Mouse (Mus musculus): ENCODE measurements at regions not wholly inside any gene's neighbourhood (a gene's known extent, or its start where the extent isn't known, plus 50 kb on each side); places are given as distances from the start of the nearest gene placed in this dataset.
A peak's percentile ranks its signal among the peaks of the same experiment; 100 is the strongest.

DNA sequence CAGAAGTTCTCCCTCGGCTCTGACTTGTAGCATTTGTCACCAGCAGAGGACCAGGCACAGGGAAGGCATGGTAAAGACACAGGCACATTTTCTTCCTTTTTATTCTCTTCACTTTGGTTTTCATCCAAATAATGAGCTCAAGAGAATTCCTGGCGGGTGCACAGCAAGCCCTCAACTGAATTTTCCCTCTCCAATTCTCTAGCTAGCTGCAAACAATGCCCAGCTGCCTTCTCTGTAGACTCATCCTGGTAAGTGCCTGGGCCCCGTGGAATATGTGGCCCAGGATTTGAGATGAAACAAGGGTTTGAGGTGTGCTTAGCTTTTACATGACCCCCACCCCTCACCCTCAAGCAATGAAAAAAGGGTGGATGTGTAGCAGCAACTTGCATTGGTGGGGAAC lies 90.4 kb downstream of the Otol1 start:
- no peak overlapping the region for H3K9ac ChIP-seq
- 40% methylated on average over 3 of the region's 3 CpGs for WGBS
- no peaks in the 10 kb centered on the region for H3K9me3 ChIP-seq (replicated peaks)
- H3K4me3 ChIP-seq = no peak overlapping the region
- H3K27me3 ChIP-seq = 0 out of 2 replicates have a peak, but pooled peaks cover 2% of the 10 kb centered on the region
- H3K4me1 ChIP-seq = 0 out of 2 replicates have a peak, but pooled peaks cover 3% of the 10 kb centered on the region
- no peaks in the 10 kb centered on the region for H3K36me3 ChIP-seq
- H3K27ac ChIP-seq = no peak overlapping the region
- H3K4me2 ChIP-seq (replicated peaks) = no peak overlapping the region
- ATAC-seq (ENCODE audit: low FRiP score) = no peak

DNA sequence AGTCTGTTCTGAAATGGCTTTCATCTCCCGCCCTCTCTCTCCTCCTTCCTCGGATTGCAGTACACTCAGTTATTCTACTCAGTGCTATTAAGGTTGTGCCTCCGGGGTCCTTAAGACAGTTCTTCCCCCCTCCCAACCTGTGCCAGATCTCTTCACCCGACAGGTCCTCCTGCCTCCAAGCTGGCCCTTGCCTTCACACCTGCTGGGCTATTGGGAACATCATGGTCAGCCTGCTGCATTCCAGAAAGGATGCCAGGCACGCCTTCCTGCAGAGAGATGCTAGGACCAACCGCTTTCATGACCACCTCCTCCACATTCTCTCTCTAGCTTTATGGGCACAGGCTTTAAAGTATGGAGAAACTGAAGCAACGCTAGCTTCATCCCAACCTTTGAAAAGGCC lies 94.7 kb downstream of the Otol1 start:
- Histone ChIP-seq H3K4me3 (no peak overlapping the region), H3K4me2 (replicated peaks) (no peak overlapping the region), H3K9ac (no peak overlapping the region), H3K9me3 (replicated peaks) (no peaks in the 10 kb centered on the region), H3K36me3 (no peaks in the 10 kb centered on the region), H3K27ac (no peak overlapping the region), H3K27me3 (0 out of 2 replicates have a peak, but pooled peaks cover 3% of the 10 kb centered on the region), H3K4me1 (0 out of 2 replicates have a peak, but pooled peaks cover 3% of the 10 kb centered on the region)
- WGBS = 65% methylated on average over 7 of the region's 7 CpGs
- no peak for ATAC-seq (ENCODE audit: low FRiP score)

DNA sequence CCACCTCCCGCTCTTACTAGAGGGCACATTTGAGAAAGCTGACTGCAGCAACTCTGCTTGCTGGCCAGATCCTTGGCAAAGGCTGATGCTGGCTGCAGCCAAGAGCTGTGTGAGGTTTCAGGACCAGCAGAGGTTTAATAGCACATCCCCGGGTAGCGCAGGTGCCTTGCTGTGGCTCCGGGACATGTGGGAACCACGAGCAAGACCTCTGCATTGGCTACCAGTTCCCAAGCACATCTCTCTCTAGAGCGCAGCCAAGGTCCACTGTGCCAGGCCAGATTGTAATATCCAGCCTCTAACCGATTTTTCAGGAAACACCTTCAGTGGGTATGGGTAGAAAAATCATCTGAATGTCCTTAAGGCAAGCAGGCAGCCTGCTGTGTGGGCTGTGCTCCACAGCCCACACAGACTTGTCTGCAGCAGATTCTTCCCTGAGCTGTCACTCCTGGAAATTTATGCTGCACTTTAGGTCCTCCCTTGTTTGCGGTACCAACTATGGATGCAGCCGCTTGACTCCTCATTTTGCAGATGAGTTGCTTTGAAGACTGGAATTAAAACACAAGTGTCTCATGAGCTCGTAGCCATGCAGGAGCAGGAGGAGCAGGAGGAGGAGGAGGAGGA lies 95.3 kb downstream of the Otol1 start:
- Histone ChIP-seq H3K36me3 (no peaks in the 10 kb centered on the region), H3K4me3 (no peak overlapping the region), H3K4me1 (0 out of 2 replicates have a peak, but pooled peaks cover 3% of the 10 kb centered on the region), H3K27ac (no peak overlapping the region), H3K27me3 (0 out of 2 replicates have a peak, but pooled peaks cover 3% of the 10 kb centered on the region), H3K9ac (no peak overlapping the region), H3K9me3 (replicated peaks) (no peaks in the 10 kb centered on the region), H3K4me2 (replicated peaks) (no peak overlapping the region)
- 74% methylated on average over 10 of the region's 10 CpGs for WGBS
- no peak for ATAC-seq (ENCODE audit: low FRiP score)

DNA sequence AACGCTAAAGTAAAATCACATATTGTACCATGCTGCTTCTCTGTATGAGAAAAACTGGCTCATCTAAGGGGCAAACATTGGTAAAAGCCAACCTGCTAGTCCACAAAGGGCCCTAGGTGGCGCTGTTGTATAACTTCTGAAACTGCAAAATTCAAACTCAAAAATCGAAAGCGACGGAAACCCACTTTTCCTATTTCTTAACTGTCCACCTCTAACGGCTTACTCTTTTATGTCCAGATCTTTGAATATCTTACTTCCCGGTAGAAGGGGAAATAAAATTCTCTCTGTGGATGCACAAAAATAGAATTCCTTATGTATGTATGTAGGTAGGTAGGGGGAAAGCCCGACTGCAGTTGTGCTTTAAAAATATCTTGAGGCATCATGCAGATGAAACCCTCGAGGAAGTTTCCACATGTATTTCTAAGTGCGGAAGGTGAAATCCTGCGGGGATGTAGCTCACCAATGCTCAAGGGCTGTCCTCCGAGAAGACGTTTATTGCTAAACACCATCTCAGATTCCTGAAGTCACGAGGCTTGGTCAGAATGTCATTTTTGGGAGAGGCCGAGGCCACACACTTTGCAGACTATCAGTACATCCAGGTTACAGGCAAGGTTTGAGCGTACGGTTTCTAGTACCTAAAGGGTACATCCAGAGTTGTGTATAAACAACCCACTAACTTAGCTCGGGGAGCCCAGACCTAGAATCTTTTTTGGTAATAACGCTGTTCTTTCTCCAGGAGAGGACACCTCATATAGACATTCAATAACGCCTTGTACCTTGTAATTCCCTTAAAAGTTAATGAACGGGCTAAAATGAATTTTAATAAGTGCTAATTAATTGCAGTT lies 96.8 kb downstream of the Otol1 start:
- peak overlapping the region; percentile 58 for H3K27ac ChIP-seq
- H3K36me3 ChIP-seq = no peaks in the 10 kb centered on the region
- peak overlapping the region; percentile 55 for H3K9ac ChIP-seq
- 0 out of 2 replicates have a peak, but pooled peaks cover 3% of the 10 kb centered on the region for H3K4me1 ChIP-seq
- peak; percentile 39; the same call in 1 of the 2 replicates for ATAC-seq (ENCODE audit: low FRiP score)
- 0 out of 2 replicates have a peak, but pooled peaks cover 3% of the 10 kb centered on the region for H3K27me3 ChIP-seq
- 8% methylated on average over 21 of the region's 21 CpGs for WGBS
- H3K4me2 ChIP-seq (replicated peaks) = peak overlapping the region; percentile 62
- H3K9me3 ChIP-seq (replicated peaks) = no peaks in the 10 kb centered on the region
- peak overlapping the region; percentile 35 for H3K4me3 ChIP-seq

- Histone ChIP-seq H3K27me3 (0 out of 2 replicates have a peak, but pooled peaks cover 3% of the 10 kb centered on the region), H3K4me1 (0 out of 2 replicates have a peak, but pooled peaks cover 3% of the 10 kb centered on the region), H3K4me2 (replicated peaks) (peak overlapping the region; percentile 62), H3K27ac (peak overlapping the region; percentile 58; the same call in 1 of the 2 replicates), H3K36me3 (no peaks in the 10 kb centered on the region), H3K4me3 (peak overlapping the region; percentile 35), H3K9ac (peak overlapping the region; percentile 55; the same call in 1 of the 2 replicates), H3K9me3 (replicated peaks) (no peaks in the 10 kb centered on the region)
- ATAC-seq (ENCODE audit: low FRiP score) = peak; percentile 62; the same call in 1 of the 2 replicates
- WGBS = 14% methylated on average over 7 of the region's 7 CpGs
These were observed 97.5 kb downstream of the Otol1 start for GRCm38 (mm10) chr3:70104828-70105399.

GRCm38 (mm10) chr3:70105561-70105960 lies 98.1 kb downstream of the Otol1 start:
- Histone ChIP-seq H3K36me3 (no peaks in the 10 kb centered on the region), H3K27ac (no peak overlapping the region), H3K4me2 (replicated peaks) (no peak overlapping the region), H3K9me3 (replicated peaks) (no peaks in the 10 kb centered on the region), H3K9ac (no peak overlapping the region), H3K4me3 (no peak overlapping the region), H3K4me1 (0 out of 2 replicates have a peak, but pooled peaks cover 3% of the 10 kb centered on the region), H3K27me3 (0 out of 2 replicates have a peak, but pooled peaks cover 3% of the 10 kb centered on the region)
- ATAC-seq (ENCODE audit: low FRiP score) = no peak
- WGBS = 50% methylated on average over 1 of the region's 1 CpGs

- H3K4me1 ChIP-seq = 0 out of 2 replicates have a peak, but pooled peaks cover 3% of the 10 kb centered on the region
These were observed 98.7 kb downstream of the Otol1 start for GRCm38 (mm10) chr3:70106141-70106540.

DNA sequence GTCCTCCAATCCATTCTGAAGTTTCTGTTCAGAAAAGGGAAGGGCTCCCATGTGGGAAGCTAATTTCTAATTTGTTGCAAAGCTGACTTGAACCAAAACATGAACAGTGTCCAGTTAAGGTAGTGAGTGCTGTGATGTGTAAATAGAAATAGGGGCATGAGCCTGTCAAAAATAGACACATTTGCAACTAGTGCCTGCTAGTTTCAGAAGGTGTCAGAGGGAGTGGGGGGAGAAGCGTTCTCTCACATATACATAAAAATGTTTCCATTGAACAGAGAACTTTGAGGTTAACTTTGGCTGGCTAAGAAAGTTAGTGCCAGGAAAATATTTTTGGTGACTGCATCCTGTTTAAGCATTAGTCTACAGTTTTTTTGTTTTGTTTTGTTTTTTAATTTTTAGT lies 118.8 kb downstream of the Otol1 start:
- Histone ChIP-seq H3K4me3 (no peak overlapping the region), H3K4me1 (no peaks in the 10 kb centered on the region), H3K27me3 (no peaks in the 10 kb centered on the region), H3K9ac (no peak overlapping the region), H3K36me3 (no peaks in the 10 kb centered on the region), H3K4me2 (replicated peaks) (no peak overlapping the region), H3K9me3 (replicated peaks) (no peaks in the 10 kb centered on the region), H3K27ac (no peak overlapping the region)
- ATAC-seq (ENCODE audit: low FRiP score) = no peak
- WGBS = 85% methylated on average over 1 of the region's 1 CpGs

More at GRCm38 (mm10) chr3:70106141-70106540, 98.7 kb downstream of the Otol1 start:
- no peak overlapping the region for H3K4me3 ChIP-seq
- no peaks in the 10 kb centered on the region for H3K36me3 ChIP-seq
- no peak overlapping the region for H3K4me2 ChIP-seq (replicated peaks)
- no peak overlapping the region for H3K27ac ChIP-seq
- WGBS = 88% methylated on average over 2 of the region's 2 CpGs
- H3K9me3 ChIP-seq (replicated peaks) = no peaks in the 10 kb centered on the region
- no peak for ATAC-seq (ENCODE audit: low FRiP score)
- H3K27me3 ChIP-seq = 0 out of 2 replicates have a peak, but pooled peaks cover 3% of the 10 kb centered on the region
- H3K9ac ChIP-seq = no peak overlapping the region

GRCm38 (mm10) chr3:70130241-70131029 lies 123.0 kb downstream of the Otol1 start:
- Histone ChIP-seq H3K4me1 (no peaks in the 10 kb centered on the region), H3K27me3 (no peaks in the 10 kb centered on the region), H3K36me3 (no peaks in the 10 kb centered on the region), H3K4me2 (replicated peaks) (no peak overlapping the region), H3K4me3 (no peak overlapping the region), H3K27ac (no peak overlapping the region), H3K9ac (no peak overlapping the region), H3K9me3 (replicated peaks) (no peaks in the 10 kb centered on the region)
- no peak for ATAC-seq (ENCODE audit: low FRiP score)
- 91% methylated on average over 8 of the region's 8 CpGs for WGBS

- H3K27me3 ChIP-seq = no peaks in the 10 kb centered on the region
- no peaks in the 10 kb centered on the region for H3K36me3 ChIP-seq
- no peaks in the 10 kb centered on the region for H3K9me3 ChIP-seq (replicated peaks)
- WGBS = 71% methylated on average over 2 of the region's 2 CpGs
- no peaks in the 10 kb centered on the region for H3K4me1 ChIP-seq
- ATAC-seq (ENCODE audit: low FRiP score) = no peak; the same call in 1 of the 2 replicates
- H3K27ac ChIP-seq = no peak overlapping the region
- H3K9ac ChIP-seq = no peak overlapping the region
- H3K4me2 ChIP-seq (replicated peaks) = no peak overlapping the region
- no peak overlapping the region for H3K4me3 ChIP-seq
These were observed 127.5 kb downstream of the Otol1 start for GRCm38 (mm10) chr3:70134963-70135362.

GRCm38 (mm10) chr3:70138488-70138887 lies 131.1 kb downstream of the Otol1 start:
- no peaks in the 10 kb centered on the region for H3K4me1 ChIP-seq
- no peak overlapping the region for H3K9ac ChIP-seq
- no peak for ATAC-seq (ENCODE audit: low FRiP score)
- H3K27me3 ChIP-seq = no peaks in the 10 kb centered on the region
- WGBS = 89% methylated on average over 2 of the region's 2 CpGs
- H3K27ac ChIP-seq = no peak overlapping the region
- no peak overlapping the region for H3K4me3 ChIP-seq
- H3K36me3 ChIP-seq = no peaks in the 10 kb centered on the region
- H3K9me3 ChIP-seq (replicated peaks) = no peaks in the 10 kb centered on the region
- H3K4me2 ChIP-seq (replicated peaks) = no peak overlapping the region

Measured in hindbrain, embryonic 12.5 days (tissue).